Mouse (Mus musculus): ENCODE data around the gene Rsph3a. TPM values are rescaled to one million over a fixed set of nuclear protein-coding genes. Genes with fewer than 3 reads are reported as not detected.
"Not testable (repeated sequence)": the region's sequence is repeated elsewhere in the genome, so short reads cannot be mapped to it uniquely, and the experiment has no call there.

Gene Rsph3a
- polyA plus RNA-seq, 1 experiment from 2014 or later = 60.5 TPM

- not testable (repeated sequence) for H3K4me3 ChIP-seq (ENCODE audit: low read depth, low read length); H3K27me3 ChIP-seq (replicated peaks; ENCODE audit: insufficient read depth, low read length); H3K4me1 ChIP-seq (ENCODE audit: insufficient read depth, low read depth, low read length); H3K4me2 ChIP-seq (replicated peaks; ENCODE audit: low read depth, low read length); DNase-seq (ENCODE audit: low spot score); ATAC-seq; H3K36me3 ChIP-seq (ENCODE audit: insufficient read depth, low read length); H3K9me3 ChIP-seq (ENCODE audit: low read length); H3K27ac ChIP-seq (ENCODE audit: low read length); H3K9ac ChIP-seq (replicated peaks; ENCODE audit: low read depth)
- WGBS = 87% methylated on average over 4 of the region's 7 CpGs
Observed at GRCm38 (mm10) chr17:8009565-8009964, 64.2 kb downstream of the Rsph3a start.

GRCm38 (mm10) chr17:8013974-8014373 is 68.6 kb downstream of the Rsph3a start:
- H3K27me3 ChIP-seq (replicated peaks; ENCODE audit: insufficient read depth, low read length); H3K9ac ChIP-seq (replicated peaks; ENCODE audit: low read depth); H3K4me2 ChIP-seq (replicated peaks; ENCODE audit: low read depth, low read length); H3K9me3 ChIP-seq (ENCODE audit: low read length); ATAC-seq; H3K36me3 ChIP-seq (ENCODE audit: insufficient read depth, low read length); DNase-seq (ENCODE audit: low spot score); H3K4me3 ChIP-seq (ENCODE audit: low read depth, low read length); H3K4me1 ChIP-seq (ENCODE audit: insufficient read depth, low read depth, low read length); H3K27ac ChIP-seq (ENCODE audit: low read length): not testable (repeated sequence)
- 79% methylated on average over 3 of the region's 4 CpGs for WGBS

GRCm38 (mm10) chr17:8022675-8023074 is 77.3 kb downstream of the Rsph3a start:
- not testable (repeated sequence) for H3K27me3 ChIP-seq (replicated peaks; ENCODE audit: insufficient read depth, low read length); H3K27ac ChIP-seq (ENCODE audit: low read length); H3K4me1 ChIP-seq (ENCODE audit: insufficient read depth, low read depth, low read length); H3K36me3 ChIP-seq (ENCODE audit: insufficient read depth, low read length); H3K4me3 ChIP-seq (ENCODE audit: low read depth, low read length); H3K4me2 ChIP-seq (replicated peaks; ENCODE audit: low read depth, low read length); H3K9me3 ChIP-seq (ENCODE audit: low read length); H3K9ac ChIP-seq (replicated peaks; ENCODE audit: low read depth); DNase-seq (ENCODE audit: low spot score)
- ATAC-seq = peak; percentile 52; the same call in 1 of the 2 replicates
- no CpG with 5 or more reads among the region's 6 CpGs for WGBS

DNA sequence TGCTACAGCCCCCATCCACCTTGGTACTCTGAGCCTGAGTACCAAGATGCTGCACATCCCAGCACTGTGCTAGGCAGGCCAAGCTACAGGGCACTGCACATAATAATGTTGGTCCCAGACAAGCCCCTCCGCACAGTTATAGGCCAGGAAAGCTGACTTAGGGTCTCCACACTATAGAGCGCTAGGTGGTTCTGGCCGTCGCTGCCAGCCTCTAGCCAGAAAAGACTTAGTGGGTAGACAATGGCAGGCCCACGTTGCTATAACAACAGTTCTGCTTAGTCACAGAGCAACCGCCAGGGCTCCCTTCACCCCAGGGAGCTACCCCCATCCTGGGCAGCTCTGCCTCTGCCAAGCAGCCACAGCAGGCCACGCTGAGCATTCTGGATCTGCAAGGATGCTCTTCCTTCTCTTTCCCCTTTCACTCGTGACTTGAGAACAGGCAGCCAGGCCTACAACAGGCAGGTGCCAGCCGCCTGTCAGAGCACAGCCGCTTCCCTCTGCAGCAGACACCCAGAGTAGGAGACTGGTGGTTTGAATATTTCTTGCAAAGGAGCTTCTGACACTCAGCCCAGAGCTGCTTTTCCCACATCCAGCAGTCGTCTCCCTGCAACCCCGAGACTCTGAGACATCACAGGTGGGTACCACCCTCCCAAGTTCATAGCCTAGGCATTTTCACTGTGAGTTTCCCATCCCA is 82.2 kb downstream of the Rsph3a start:
- H3K9me3 ChIP-seq (ENCODE audit: low read length); ATAC-seq; H3K4me3 ChIP-seq (ENCODE audit: low read depth, low read length); H3K9ac ChIP-seq (replicated peaks; ENCODE audit: low read depth); H3K27me3 ChIP-seq (replicated peaks; ENCODE audit: insufficient read depth, low read length); H3K36me3 ChIP-seq (ENCODE audit: insufficient read depth, low read length); H3K27ac ChIP-seq (ENCODE audit: low read length); H3K4me1 ChIP-seq (ENCODE audit: insufficient read depth, low read depth, low read length); H3K4me2 ChIP-seq (replicated peaks; ENCODE audit: low read depth, low read length); DNase-seq (ENCODE audit: low spot score): not testable (repeated sequence)
- no CpG with 5 or more reads among the region's 12 CpGs for WGBS

Other genes with a start within 250 kb of the Rsph3a start
- gene Fndc1, start 118.3 kb upstream of the Rsph3a start, polyA plus RNA-seq (2015; fragmentation: Nextera tagmentation; extraction: Ambion mirVana) = 40.8 and 47.4 TPM in 2 replicates
- 1.3 and 1.4 TPM in 2 replicates for gene Tagap, start 19.6 kb upstream of the Rsph3a start, polyA plus RNA-seq (2015; fragmentation: Nextera tagmentation; extraction: Ambion mirVana)
- 0.13 and 0.50 TPM in 2 replicates for gene Gm49673, start 202.2 kb downstream of the Rsph3a start, polyA plus RNA-seq (2015; fragmentation: Nextera tagmentation; extraction: Ambion mirVana)
- gene Rnaset2a, start 202.5 kb downstream of the Rsph3a start, polyA plus RNA-seq (2015; fragmentation: Nextera tagmentation; extraction: Ambion mirVana) = 79.7 and 80.0 TPM in 2 replicates
- gene Fgfr1op, start 219.9 kb downstream of the Rsph3a start, polyA plus RNA-seq (2015; fragmentation: Nextera tagmentation; extraction: Ambion mirVana) = 17.7 and 18.3 TPM in 2 replicates